Mouse (Mus musculus): ENCODE data around the gene Rps26. TPM values are rescaled to one million over a fixed set of nuclear protein-coding genes. Genes with fewer than 3 reads are reported as not detected.
"Not testable (repeated sequence)": the region's sequence is repeated elsewhere in the genome, so short reads cannot be mapped to it uniquely, and the experiment has no call there.

Rps26 gene
- total and polyA plus RNA-seq, 3 experiments = 1,182 to 5,947 (median 4,124) TPM

GRCm38 (mm10) chr10:128631571-128631970, 5.0 kb upstream of the Rps26 start:
- no peak overlapping the region for H3K4me3 ChIP-seq (ENCODE audit: low read depth, low read length)
- no peaks in the 10 kb centered on the region for H3K27me3 ChIP-seq (ENCODE audit: insufficient read depth, low read length)
- TF ChIP-seq CTCF (IDR thresholded peaks at IDR 0.05; ENCODE audit: low read depth, low read length) = no peak
- no peak for TF ChIP-seq TAL1 (conservative IDR thresholded peaks at IDR 0.05; ENCODE audit: low read depth, low read length)
- TF ChIP-seq GATA1 (IDR thresholded peaks at IDR 0.05; ENCODE audit: borderline replicate concordance, low read length) = no peak
- TF ChIP-seq GATA2 (IDR thresholded peaks at IDR 0.05; ENCODE audit: borderline replicate concordance, low read depth, low read length) = no peak
- no peak for DNase-seq (ENCODE audit: low spot score)
- H3K4me1 ChIP-seq (ENCODE audit: insufficient read depth, low read depth, low read length) = peaks cover 29% of the 10 kb centered on the region
- no peak for ATAC-seq (ENCODE audit: extremely low read depth, insufficient number of reproducible peaks, low FRiP score, poor library complexity, severe bottlenecking)
- H3K36me3 ChIP-seq (replicated peaks) = peaks cover 50% of the 10 kb centered on the region
- H3K9me3 ChIP-seq (replicated peaks) = no peaks in the 10 kb centered on the region

- Histone ChIP-seq H3K4me1 (ENCODE audit: insufficient read depth, low read depth, low read length) (peaks cover 26% of the 10 kb centered on the region), H3K36me3 (replicated peaks) (peaks cover 44% of the 10 kb centered on the region)
- not testable (repeated sequence) for H3K9me3 ChIP-seq (replicated peaks); DNase-seq (ENCODE audit: low spot score); H3K27me3 ChIP-seq (ENCODE audit: insufficient read depth, low read length); ATAC-seq (ENCODE audit: extremely low read depth, insufficient number of reproducible peaks, low FRiP score, poor library complexity, severe bottlenecking); H3K4me3 ChIP-seq (ENCODE audit: low read depth, low read length)
Measured at GRCm38 (mm10) chr10:128630306-128630705, 3.8 kb upstream of the Rps26 start.

- no peak for ATAC-seq (ENCODE audit: extremely low read depth, insufficient number of reproducible peaks, low FRiP score, poor library complexity, severe bottlenecking)
- TF ChIP-seq GATA1 (IDR thresholded peaks at IDR 0.05; ENCODE audit: borderline replicate concordance, low read length) = no peak
- no peak for TF ChIP-seq POLR2AphosphoS5 (IDR thresholded peaks at IDR 0.05; ENCODE audit: insufficient replicate concordance, low read depth, low read length)
- TF ChIP-seq CTCF (IDR thresholded peaks at IDR 0.05; ENCODE audit: low read depth, low read length) = no peak
- TF ChIP-seq TAL1 (conservative IDR thresholded peaks at IDR 0.05; ENCODE audit: low read depth, low read length) = no peak
- no peak for TF ChIP-seq GATA2 (IDR thresholded peaks at IDR 0.05; ENCODE audit: borderline replicate concordance, low read depth, low read length)
- H3K9me3 ChIP-seq (replicated peaks) = no peaks in the 10 kb centered on the region
Measured at GRCm38 (mm10) chr10:128629746-128630145, 3.2 kb upstream of the Rps26 start.

GRCm38 (mm10) chr10:128627398-128628317, 1.1 kb upstream of the Rps26 start:
- Histone ChIP-seq H3K4me1 (ENCODE audit: insufficient read depth, low read depth, low read length) (peaks cover 37% of the 10 kb centered on the region), H3K9me3 (replicated peaks) (no peaks in the 10 kb centered on the region), H3K4me3 (ENCODE audit: low read depth, low read length) (no peak overlapping the region), H3K27me3 (ENCODE audit: insufficient read depth, low read length) (no peaks in the 10 kb centered on the region), H3K36me3 (replicated peaks) (peaks cover 41% of the 10 kb centered on the region)
- ATAC-seq (ENCODE audit: extremely low read depth, insufficient number of reproducible peaks, low FRiP score, poor library complexity, severe bottlenecking) (0 out of 2 replicates have a peak, but pooled peaks have one; percentile 2), DNase-seq (ENCODE audit: low spot score) (no peak)
- TF ChIP-seq POLR2AphosphoS5 (IDR thresholded peaks at IDR 0.05; ENCODE audit: insufficient replicate concordance, low read depth, low read length) (no peak), CTCF (IDR thresholded peaks at IDR 0.05; ENCODE audit: low read depth, low read length) (no peak), TAL1 (conservative IDR thresholded peaks at IDR 0.05; ENCODE audit: low read depth, low read length) (peak; percentile 70)

More at GRCm38 (mm10) chr10:128629746-128630145, 3.2 kb upstream of the Rps26 start:
- no peak for DNase-seq (ENCODE audit: low spot score)
- Histone ChIP-seq H3K4me1 (ENCODE audit: insufficient read depth, low read depth, low read length) (peaks cover 29% of the 10 kb centered on the region), H3K27me3 (ENCODE audit: insufficient read depth, low read length) (no peaks in the 10 kb centered on the region), H3K36me3 (replicated peaks) (peaks cover 44% of the 10 kb centered on the region), H3K4me3 (ENCODE audit: low read depth, low read length) (no peak overlapping the region)

- Histone ChIP-seq H3K4me1 (ENCODE audit: insufficient read depth, low read depth, low read length) (peaks cover 32% of the 10 kb centered on the region), H3K27me3 (ENCODE audit: insufficient read depth, low read length) (no peaks in the 10 kb centered on the region), H3K4me3 (ENCODE audit: low read depth, low read length) (peak overlapping the region; percentile 79), H3K36me3 (replicated peaks) (peaks cover 33% of the 10 kb centered on the region), H3K9me3 (replicated peaks) (no peaks in the 10 kb centered on the region)
- DNase-seq (ENCODE audit: low spot score) = peak; percentile 75
- TF ChIP-seq TAL1 (conservative IDR thresholded peaks at IDR 0.05; ENCODE audit: low read depth, low read length) (no peak), POLR2AphosphoS5 (IDR thresholded peaks at IDR 0.05; ENCODE audit: insufficient replicate concordance, low read depth, low read length) (no peak)
- peak; percentile 62 for ATAC-seq (ENCODE audit: extremely low read depth, insufficient number of reproducible peaks, low FRiP score, poor library complexity, severe bottlenecking)
Measured at GRCm38 (mm10) chr10:128625287-128625894, 1.2 kb downstream of the Rps26 start.

GRCm38 (mm10) chr10:128623106-128623613, 3.4 kb downstream of the Rps26 start:
- not testable (repeated sequence) for H3K9me3 ChIP-seq (replicated peaks); DNase-seq (ENCODE audit: low spot score); H3K27me3 ChIP-seq (ENCODE audit: insufficient read depth, low read length); ATAC-seq (ENCODE audit: extremely low read depth, insufficient number of reproducible peaks, low FRiP score, poor library complexity, severe bottlenecking); H3K4me3 ChIP-seq (ENCODE audit: low read depth, low read length)
- peaks cover 22% of the 10 kb centered on the region for H3K4me1 ChIP-seq (ENCODE audit: insufficient read depth, low read depth, low read length)
- peaks cover 33% of the 10 kb centered on the region for H3K36me3 ChIP-seq (replicated peaks)

Data from G1E (cell line).